ENCODE assay signal across 9 mouse cellular contexts in the genomic region with DNA sequence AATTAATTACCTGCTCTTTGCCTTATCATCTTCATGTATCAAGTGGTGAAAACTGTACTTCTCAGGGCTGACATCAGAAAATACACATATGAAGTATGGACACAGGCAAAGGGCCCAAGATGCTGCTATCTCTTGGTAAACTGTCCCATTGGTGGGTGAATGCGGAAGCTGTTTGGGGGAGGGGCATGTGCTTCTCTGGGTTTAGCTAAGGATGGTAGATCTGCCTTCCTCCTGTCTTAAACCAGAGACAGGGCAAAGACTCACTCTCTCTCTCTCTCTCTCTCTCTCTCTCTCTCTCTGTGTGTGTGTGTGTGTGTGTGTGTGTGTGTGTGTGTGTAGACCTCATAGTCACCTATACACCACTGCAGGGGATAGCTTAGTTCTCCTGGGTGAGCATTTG.
A peak's percentile ranks its signal among the peaks of the same experiment; 100 is the strongest.
DNase-seq lines count a peak whose midpoint lies in the region; ATAC-seq lines count a peak whose summit lies in the region.
"Had no signal": no experiment of that assay in that cellular context is flagged by ENCODE, and none has a peak within 500 bp of the region (broad histone marks: within the 10 kb centered on the region; RNA-seq: fewer than 3 reads in every experiment).

No protein-coding gene starts in this region.

- no peak for ATAC-seq in limb, embryonic 12.5 days (ENCODE audit: insufficient number of reproducible peaks, insufficient read depth, low FRiP score, low TSS enrichment, low read depth)
- no peak for ATAC-seq in heart, embryonic 14.5 days (ENCODE audit: insufficient number of reproducible peaks, insufficient read depth, low FRiP score, low read depth)
- ATAC-seq in liver, embryonic 13.5 days (ENCODE audit: low read depth) = no peak
- ATAC-seq in neural tube, embryonic 13.5 days (ENCODE audit: low read depth) = no peak
- no peak for ATAC-seq in inflammation-experienced regulatory T-cells, adult 6 months
- ATAC-seq: Patski had no signal

- WGBS in limb, embryonic 12.5 days = 95% methylated on average over 1 of the region's 1 CpGs
- WGBS in limb, embryonic 10.5 days = 93% methylated on average over 1 of the region's 1 CpGs
- 85% methylated on average over 1 of the region's 1 CpGs for WGBS in heart, embryonic 14.5 days
- WGBS in liver, embryonic 13.5 days (ENCODE audit: insufficient replicate concordance) = 38% methylated on average over 1 of the region's 1 CpGs
- 77% methylated on average over 1 of the region's 1 CpGs for WGBS in neural tube, embryonic 13.5 days

- DNase-seq in limb, embryonic 10.5 days (ENCODE audit: low spot score) = no peak
- DNase-seq in liver, embryonic 13.5 days = no peak
- no peak for DNase-seq in left cerebral cortex, postnatal 25 days (ENCODE audit: low spot score in 2 of 2)
- DNase-seq in cerebellum, adult 18-20 months = no peak

- intact Hi-C loops in left cerebral cortex, postnatal 25 days (cut with DNase I) = no loop called here

- H3K27ac ChIP-seq in limb, embryonic 12.5 days = no peak overlapping the region
- H3K27ac ChIP-seq in limb, embryonic 10.5 days = no peak overlapping the region
- H3K27ac ChIP-seq in heart, embryonic 14.5 days (replicated peaks in 1 of 2; ENCODE audit: control insufficient read depth in 1 of 2, insufficient read depth in 1 of 2, low read depth in 2 of 2, low read length in 2 of 2) = peak overlapping the region in 1 of 2 experiments; percentile 75; a peak in 2 of 4 replicates
- H3K27ac ChIP-seq in liver, embryonic 13.5 days = no peak overlapping the region
- no peak overlapping the region for H3K27ac ChIP-seq in neural tube, embryonic 13.5 days (replicated peaks)

- peak overlapping the region; percentile 96 for H3K4me2 ChIP-seq in limb, embryonic 12.5 days
- H3K4me2 ChIP-seq in heart, embryonic 14.5 days (ENCODE audit: low read length) = peak overlapping the region; percentile 97
- H3K4me2 ChIP-seq in liver, embryonic 13.5 days = peak overlapping the region; percentile 66
- H3K4me2 ChIP-seq in neural tube, embryonic 13.5 days = peak overlapping the region; percentile 87

- H3K4me3 ChIP-seq in limb, embryonic 12.5 days (replicated peaks) = peak overlapping the region; percentile 75; the same call in 1 of the 2 replicates
- no peak overlapping the region for H3K4me3 ChIP-seq in limb, embryonic 10.5 days
- peak overlapping the region in 1 of 2 experiments; percentile 78; a peak in 2 of 4 replicates for H3K4me3 ChIP-seq in heart, embryonic 14.5 days (ENCODE audit: control insufficient read depth in 1 of 2, insufficient read depth in 1 of 2, low read depth in 1 of 2, low read length in 2 of 2)
- H3K4me3 ChIP-seq in liver, embryonic 13.5 days (replicated peaks) = no peak overlapping the region
- H3K4me3 ChIP-seq in neural tube, embryonic 13.5 days = no peak overlapping the region

- H3K9me3 ChIP-seq in limb, embryonic 12.5 days = no peaks in the 10 kb centered on the region
- H3K9me3 ChIP-seq in limb, embryonic 10.5 days (replicated peaks) = no peaks in the 10 kb centered on the region
- H3K9me3 ChIP-seq in heart, embryonic 14.5 days (ENCODE audit: control insufficient read depth, low read length) = no peaks in the 10 kb centered on the region
- H3K9me3 ChIP-seq in liver, embryonic 13.5 days (replicated peaks) = no peaks in the 10 kb centered on the region
- no peaks in the 10 kb centered on the region for H3K9me3 ChIP-seq in neural tube, embryonic 13.5 days

- H3K27me3 ChIP-seq in limb, embryonic 12.5 days = peaks cover 37% of the 10 kb centered on the region
- H3K27me3 ChIP-seq in limb, embryonic 10.5 days (ENCODE audit: low read depth, poor library complexity, severe bottlenecking) = peaks cover 52% of the 10 kb centered on the region
- H3K27me3 ChIP-seq in heart, embryonic 14.5 days (ENCODE audit: control insufficient read depth, insufficient read depth, low read length) = peaks cover 4% of the 10 kb centered on the region; the same call in 1 of the 2 replicates
- H3K27me3 ChIP-seq in liver, embryonic 13.5 days = peaks cover 68% of the 10 kb centered on the region
- H3K27me3 ChIP-seq in neural tube, embryonic 13.5 days = peaks cover 51% of the 10 kb centered on the region
- H3K27me3 ChIP-seq: Patski had no signal

- no peak overlapping the region for H3K9ac ChIP-seq in limb, embryonic 12.5 days (replicated peaks)
- H3K9ac ChIP-seq in heart, embryonic 14.5 days (ENCODE audit: low read length) = peak overlapping the region; percentile 89; the same call in 1 of the 2 replicates
- no peak overlapping the region for H3K9ac ChIP-seq in liver, embryonic 13.5 days
- H3K9ac ChIP-seq in neural tube, embryonic 13.5 days = no peak overlapping the region; the same call in 1 of the 2 replicates

- H3K36me3 ChIP-seq in limb, embryonic 12.5 days = no peaks in the 10 kb centered on the region
- no peaks in the 10 kb centered on the region for H3K36me3 ChIP-seq in limb, embryonic 10.5 days
- peaks cover 5% of the 10 kb centered on the region; the same call in 1 of the 2 replicates for H3K36me3 ChIP-seq in heart, embryonic 14.5 days (ENCODE audit: control insufficient read depth, insufficient read depth, low read length)
- no peaks in the 10 kb centered on the region for H3K36me3 ChIP-seq in liver, embryonic 13.5 days
- H3K36me3 ChIP-seq in neural tube, embryonic 13.5 days = no peaks in the 10 kb centered on the region

- H3K4me1 ChIP-seq in limb, embryonic 12.5 days (replicated peaks) = peaks cover 48% of the 10 kb centered on the region
- H3K4me1 ChIP-seq in limb, embryonic 10.5 days = peaks cover 61% of the 10 kb centered on the region
- peaks cover 30 to 51% of the 10 kb centered on the region in 2 experiments for H3K4me1 ChIP-seq in heart, embryonic 14.5 days (ENCODE audit: control insufficient read depth in 2 of 2, insufficient read depth in 2 of 2, low read length in 2 of 2)
- H3K4me1 ChIP-seq in liver, embryonic 13.5 days (replicated peaks) = peaks cover 47% of the 10 kb centered on the region
- peaks cover 62% of the 10 kb centered on the region for H3K4me1 ChIP-seq in neural tube, embryonic 13.5 days (replicated peaks)
